Mouse (Mus musculus) limb, embryonic 15.5 days (tissue): ENCODE measurements around the gene Tbc1d25. TPM values are rescaled to one million over a fixed set of nuclear protein-coding genes. Genes with fewer than 3 reads are reported as not detected.

Source experiments
- ATAC-seq: fragments of 200-750 bp; cut with Nextera tagmentation; 2 replicates; pipeline ENCODE4 v1.8.0; 2017; ENCODE audit warnings: low read depth, moderate TSS enrichment; ENCODE audit not compliant: insufficient number of reproducible peaks, low FRiP score, low TSS enrichment
- H3K27ac ChIP-seq: fragments of 300-500 bp; sonication (generic); 2 replicates; pipeline ENCODE4 v1.5.1; 2015; ENCODE audit warnings: moderate library complexity, mild to moderate bottlenecking, inconsistent platforms
- H3K27me3 ChIP-seq: fragments of 300-500 bp; sonication (generic); 2 replicates; pipeline ENCODE4 v1.6.1; 2015; ENCODE audit warnings: inconsistent platforms
- H3K36me3 ChIP-seq: fragments of 300-500 bp; sonication (generic); 2 replicates; pipeline ENCODE4 v1.6.1; 2015; ENCODE audit warnings: inconsistent platforms
- H3K4me1 ChIP-seq: fragments of 300-500 bp; sonication (generic); 2 replicates; pipeline ENCODE4 v1.6.1; 2015; ENCODE audit warnings: inconsistent platforms
- H3K4me2 ChIP-seq: fragments of 300-500 bp; sonication (generic); 2 replicates; pipeline ENCODE4 v1.6.1; 2015; ENCODE audit warnings: mild to moderate bottlenecking, inconsistent platforms
- H3K4me3 ChIP-seq: fragments of 300-500 bp; sonication (generic); 2 replicates; pipeline ENCODE4 v1.5.1; 2015; ENCODE audit warnings: mild to moderate bottlenecking, inconsistent platforms
- H3K9ac ChIP-seq: fragments of 300-500 bp; sonication (generic); 2 replicates; pipeline ENCODE4 v1.6.1; 2015; ENCODE audit warnings: inconsistent platforms
- H3K9me3 ChIP-seq: fragments of 300-500 bp; sonication (generic); 2 replicates; pipeline ENCODE4 v1.6.1; 2016; ENCODE audit warnings: inconsistent platforms
- WGBS: fragments of 180-500 bp; shearing (Covaris S2); methylation state at CpG from one replicate; pipeline ENCODE4 v1.1.7; 2015; 5-methylcytosine and 5-hydroxymethylcytosine counted together
- polyA plus RNA-seq: library from polyadenylated mRNA; unstranded; fragments of >200 nt; fragmentation: Nextera tagmentation; extraction: Ambion mirVana; gene quantifications from 2 replicates; pipeline ENCODE4 v1.2.1, GENCODE M21; 2015

Gene Tbc1d25
- polyA plus RNA-seq, 1 experiment from 2014 or later, result 13.7 TPM

GRCm38 (mm10) chrX:8175169-8175503 lies 845 bp downstream of the Tbc1d25 start:
- peak overlapping the region; percentile 60 for H3K4me3 ChIP-seq
- WGBS, result 28% methylated on average over 4 of the region's 4 CpGs
- H3K9ac ChIP-seq, result no peak overlapping the region
- H3K36me3 ChIP-seq, result no peaks in the 10 kb centered on the region
- H3K9me3 ChIP-seq, result no peaks in the 10 kb centered on the region
- no peak overlapping the region for H3K27ac ChIP-seq
- ATAC-seq, result no peak
- H3K4me1 ChIP-seq, result 0 out of 2 replicates have a peak, but pooled peaks cover 3% of the 10 kb centered on the region
- peak overlapping the region; percentile 51 for H3K4me2 ChIP-seq
- no peaks in the 10 kb centered on the region for H3K27me3 ChIP-seq

GRCm38 (mm10) chrX:8167716-8168647 lies 8.0 kb downstream of the Tbc1d25 start:
- Histone ChIP-seq H3K9me3 (no peaks in the 10 kb centered on the region), H3K27me3 (no peaks in the 10 kb centered on the region), H3K4me1 (no peaks in the 10 kb centered on the region), H3K4me2 (no peak overlapping the region), H3K4me3 (no peak overlapping the region), H3K9ac (no peak overlapping the region), H3K27ac (no peak overlapping the region), H3K36me3 (peaks cover 10% of the 10 kb centered on the region)
- 86% methylated on average over 10 of the region's 10 CpGs for WGBS
- no peak for ATAC-seq

GRCm38 (mm10) chrX:8164471-8164870 lies 11.5 kb downstream of the Tbc1d25 start:
- Histone ChIP-seq H3K9me3 (no peaks in the 10 kb centered on the region), H3K27me3 (no peaks in the 10 kb centered on the region), H3K4me1 (no peaks in the 10 kb centered on the region), H3K4me2 (no peak overlapping the region), H3K9ac (no peak overlapping the region), H3K27ac (no peak overlapping the region), H3K36me3 (peaks cover 10% of the 10 kb centered on the region), H3K4me3 (no peak overlapping the region)
- 91% methylated on average over 4 of the region's 4 CpGs for WGBS
- ATAC-seq, result no peak

- Histone ChIP-seq H3K27me3 (no peaks in the 10 kb centered on the region), H3K4me3 (no peak overlapping the region), H3K9ac (no peak overlapping the region), H3K36me3 (peaks cover 10% of the 10 kb centered on the region), H3K4me1 (no peaks in the 10 kb centered on the region), H3K27ac (no peak overlapping the region), H3K9me3 (no peaks in the 10 kb centered on the region), H3K4me2 (no peak overlapping the region)
- WGBS, result 83% methylated on average over 5 of the region's 5 CpGs
- ATAC-seq, result no peak
Measured at GRCm38 (mm10) chrX:8163076-8163475, 12.9 kb downstream of the Tbc1d25 start.

- WGBS, result 28% methylated on average over 62 of the region's 65 CpGs
- peak within 1 kb of the TSS; percentile 97 for H3K27ac ChIP-seq
- H3K4me2 ChIP-seq, result peak within 1 kb of the TSS; percentile 57
- H3K4me1 ChIP-seq, result peaks cover 8% of the 10 kb centered on the region
- H3K36me3 ChIP-seq, result peaks cover 15% of the 10 kb centered on the region
- H3K27me3 ChIP-seq, result no peaks in the 10 kb centered on the region
- peak; percentile 95 for ATAC-seq
- H3K4me3 ChIP-seq, result peak within 1 kb of the TSS; percentile 60
- H3K9me3 ChIP-seq, result no peaks in the 10 kb centered on the region
- peak within 1 kb of the TSS; percentile 69 for H3K9ac ChIP-seq
Measured at GRCm38 (mm10) chrX:8145153-8145991, 30.6 kb downstream of the Tbc1d25 start, which contains the start of gene Rbm3. TSS of gene Rbm3 (minus strand) at chrX:8145880.

GRCm38 (mm10) chrX:8143750-8144149 lies 32.2 kb downstream of the Tbc1d25 start:
- Histone ChIP-seq H3K9ac (no peak overlapping the region), H3K27me3 (no peaks in the 10 kb centered on the region), H3K36me3 (peaks cover 18% of the 10 kb centered on the region), H3K4me2 (peak overlapping the region; percentile 57), H3K4me3 (peak overlapping the region; percentile 60), H3K9me3 (no peaks in the 10 kb centered on the region), H3K27ac (no peak overlapping the region), H3K4me1 (peaks cover 8% of the 10 kb centered on the region)
- ATAC-seq, result no peak
- 72% methylated on average over 7 of the region's 7 CpGs for WGBS

- no peak overlapping the region for H3K9ac ChIP-seq
- no peak overlapping the region for H3K4me2 ChIP-seq
- no peak overlapping the region for H3K27ac ChIP-seq
- 79% methylated on average over 7 of the region's 7 CpGs for WGBS
- H3K4me1 ChIP-seq, result peaks cover 8% of the 10 kb centered on the region
- no peak overlapping the region for H3K4me3 ChIP-seq
- no peaks in the 10 kb centered on the region for H3K9me3 ChIP-seq
- no peaks in the 10 kb centered on the region for H3K27me3 ChIP-seq
- H3K36me3 ChIP-seq, result peaks cover 18% of the 10 kb centered on the region
- no peak for ATAC-seq
Measured at GRCm38 (mm10) chrX:8142948-8143347, 33.0 kb downstream of the Tbc1d25 start.

GRCm38 (mm10) chrX:8141058-8141457 lies 34.9 kb downstream of the Tbc1d25 start:
- Histone ChIP-seq H3K9me3 (no peaks in the 10 kb centered on the region), H3K27ac (no peak overlapping the region), H3K4me2 (no peak overlapping the region), H3K27me3 (no peaks in the 10 kb centered on the region), H3K4me3 (no peak overlapping the region), H3K4me1 (peaks cover 8% of the 10 kb centered on the region), H3K36me3 (peaks cover 18% of the 10 kb centered on the region), H3K9ac (no peak overlapping the region)
- no peak for ATAC-seq
- 69% methylated on average over 3 of the region's 3 CpGs for WGBS

GRCm38 (mm10) chrX:8140446-8140845 lies 35.5 kb downstream of the Tbc1d25 start:
- Histone ChIP-seq H3K4me3 (no peak overlapping the region), H3K4me1 (peaks cover 8% of the 10 kb centered on the region), H3K27ac (no peak overlapping the region), H3K36me3 (peaks cover 18% of the 10 kb centered on the region), H3K27me3 (no peaks in the 10 kb centered on the region), H3K4me2 (no peak overlapping the region), H3K9me3 (no peaks in the 10 kb centered on the region), H3K9ac (no peak overlapping the region)
- ATAC-seq, result no peak
- WGBS, result 95% methylated on average over 2 of the region's 2 CpGs

- no peak for ATAC-seq
- H3K36me3 ChIP-seq, result peaks cover 18% of the 10 kb centered on the region
- peaks cover 8% of the 10 kb centered on the region for H3K4me1 ChIP-seq
Measured at GRCm38 (mm10) chrX:8139480-8139879, 36.5 kb downstream of the Tbc1d25 start.

GRCm38 (mm10) chrX:8135886-8136285 lies 40.1 kb downstream of the Tbc1d25 start:
- no peak for ATAC-seq
- 31% methylated on average over 2 of the region's 2 CpGs for WGBS
- Histone ChIP-seq H3K27ac (no peak overlapping the region), H3K4me1 (no peaks in the 10 kb centered on the region; the same call in 1 of the 2 replicates), H3K4me2 (no peak overlapping the region), H3K9ac (no peak overlapping the region), H3K36me3 (peaks cover 7% of the 10 kb centered on the region), H3K9me3 (no peaks in the 10 kb centered on the region), H3K27me3 (no peaks in the 10 kb centered on the region), H3K4me3 (no peak overlapping the region)

More at GRCm38 (mm10) chrX:8139480-8139879, 36.5 kb downstream of the Tbc1d25 start:
- H3K4me3 ChIP-seq, result no peak overlapping the region
- WGBS, result 45% methylated on average over 1 of the region's 1 CpGs
- H3K27ac ChIP-seq, result no peak overlapping the region
- no peaks in the 10 kb centered on the region for H3K9me3 ChIP-seq
- no peak overlapping the region for H3K4me2 ChIP-seq
- no peak overlapping the region for H3K9ac ChIP-seq
- no peaks in the 10 kb centered on the region for H3K27me3 ChIP-seq
